Mouse (Mus musculus): ENCODE data around the gene Ric1.

The Ric1 gene

DNA sequence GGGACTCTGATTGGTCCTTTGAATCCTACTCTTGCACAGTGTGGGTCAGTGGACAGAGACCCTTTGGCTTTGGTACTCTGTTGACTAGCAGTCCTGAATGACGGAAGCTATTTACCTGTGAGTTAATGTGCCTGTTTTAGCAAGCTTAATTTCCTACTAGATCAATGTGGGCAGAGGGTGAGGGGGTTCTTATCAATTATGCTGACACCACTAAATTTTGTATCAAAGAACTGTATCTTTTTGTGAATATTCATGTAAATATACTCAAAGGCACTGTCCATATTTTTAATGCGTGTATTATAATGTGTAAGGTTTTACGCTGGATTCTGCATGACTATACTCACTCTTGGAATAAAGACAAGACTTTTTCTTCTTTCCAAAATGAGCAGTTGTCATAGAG, 82.6 kb downstream of the Ric1 start:
- no peak for DNase-seq (ENCODE audit: low spot score in 2 of 2)

DNA sequence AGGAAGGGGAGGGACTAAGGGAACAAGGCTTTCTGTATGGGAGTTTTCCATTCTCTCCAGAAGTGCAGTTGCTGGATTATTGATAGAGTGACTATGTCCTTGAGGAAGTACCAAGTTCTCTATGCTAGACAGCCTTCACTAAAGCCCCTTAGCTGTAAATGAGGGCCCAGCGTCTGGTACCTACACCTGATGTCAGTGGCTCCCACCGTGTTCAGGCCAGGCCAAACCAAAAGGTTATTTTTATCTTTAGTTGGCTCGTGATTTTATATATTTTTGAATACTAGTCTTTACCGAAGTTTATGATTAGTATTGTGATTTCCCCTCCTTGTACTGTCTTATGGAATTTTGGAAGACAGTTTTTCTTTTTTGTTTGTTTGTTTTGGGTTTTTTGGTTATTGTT, 85.4 kb downstream of the Ric1 start:
- DNase-seq (ENCODE audit: low spot score in 2 of 2): no peak

DNA sequence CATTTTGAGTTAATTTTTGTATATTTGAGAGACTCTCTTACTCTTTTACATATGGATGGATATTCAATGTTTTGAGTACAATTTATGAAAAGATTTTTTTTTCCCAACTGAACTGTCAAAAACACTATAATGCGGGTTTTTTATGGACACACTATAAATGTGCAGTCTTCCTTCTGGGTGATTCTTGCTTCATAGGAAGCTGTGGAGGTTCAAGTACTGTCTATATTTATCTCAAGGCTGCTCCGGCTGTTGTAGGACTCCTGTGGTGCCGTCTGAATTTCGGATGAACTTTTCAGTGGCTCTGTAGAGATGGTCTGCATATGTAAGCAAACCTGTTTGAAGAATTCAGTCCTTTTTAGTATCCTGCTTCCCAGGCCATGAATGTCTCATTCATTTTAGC, 86.1 kb downstream of the Ric1 start:
- DNase-seq (ENCODE audit: low spot score in 2 of 2): no peak

GRCm38 (mm10) chr19:29610907-29611306, 88.8 kb downstream of the Ric1 start:
- DNase-seq (ENCODE audit: low spot score in 2 of 2): no peak

- DNase-seq (ENCODE audit: low spot score in 2 of 2): no peak
Observed at GRCm38 (mm10) chr19:29612102-29612501, 90.0 kb downstream of the Ric1 start.

DNA sequence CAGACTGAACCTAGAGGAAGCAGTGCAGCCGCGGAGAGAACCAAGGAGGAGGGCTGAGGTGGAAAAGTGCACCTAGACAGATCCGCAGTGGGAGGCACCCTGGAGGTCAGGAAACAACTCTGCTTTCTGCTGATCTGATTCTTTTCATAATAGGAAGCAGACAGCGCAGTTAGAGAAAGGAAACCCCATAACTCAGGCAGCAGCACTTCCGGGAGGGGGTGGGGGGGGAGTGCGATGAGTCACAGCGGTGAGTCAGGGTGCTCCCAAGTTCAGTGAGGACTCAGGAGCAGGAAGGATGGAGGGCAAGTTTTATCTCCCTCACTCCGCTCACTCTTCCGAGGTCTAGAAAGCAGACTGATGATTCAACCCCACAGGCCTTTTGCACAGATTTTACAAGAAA, 119.0 kb downstream of the Ric1 start:
- DNase-seq (ENCODE audit: low spot score in 2 of 2): peak; percentile 37

- DNase-seq (ENCODE audit: low spot score in 2 of 2): no peak
Observed at GRCm38 (mm10) chr19:29641510-29641909, 119.4 kb downstream of the Ric1 start.

DNA sequence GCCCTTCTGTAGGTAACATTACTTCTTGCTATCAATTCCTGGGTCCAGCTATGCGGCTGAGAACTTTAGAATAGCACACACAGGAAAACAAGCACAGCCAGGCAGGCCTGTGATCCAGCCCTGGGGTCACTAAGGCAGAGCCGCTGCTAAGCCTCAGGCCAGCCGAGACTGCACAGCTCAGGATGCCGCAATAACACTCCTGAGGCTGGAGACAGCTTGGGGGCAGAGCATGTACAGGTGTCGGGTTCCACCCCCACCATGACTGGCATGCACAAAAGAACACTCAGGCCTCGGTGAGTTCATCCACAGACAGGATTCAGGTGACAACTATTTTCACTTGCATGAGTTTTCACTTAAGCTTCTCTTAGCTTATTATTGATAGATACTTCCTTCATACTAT, 120.1 kb downstream of the Ric1 start:
- DNase-seq (ENCODE audit: low spot score in 2 of 2): no peak

- DNase-seq (ENCODE audit: low spot score in 2 of 2): no peak
Observed at GRCm38 (mm10) chr19:29643194-29643922, 121.3 kb downstream of the Ric1 start.

- peak in 1 of 2 experiments; percentile 5 for DNase-seq (ENCODE audit: low spot score in 2 of 2)
Observed at GRCm38 (mm10) chr19:29644747-29645146, 122.7 kb downstream of the Ric1 start.

GRCm38 (mm10) chr19:29647651-29648549, 125.8 kb downstream of the Ric1 start, which contains the start of gene Ermp1:
Ermp1 (minus strand) TSS chr19:29648415.
- DNase-seq (ENCODE audit: low spot score in 2 of 2): peak; percentile 92 to 94

DNA sequence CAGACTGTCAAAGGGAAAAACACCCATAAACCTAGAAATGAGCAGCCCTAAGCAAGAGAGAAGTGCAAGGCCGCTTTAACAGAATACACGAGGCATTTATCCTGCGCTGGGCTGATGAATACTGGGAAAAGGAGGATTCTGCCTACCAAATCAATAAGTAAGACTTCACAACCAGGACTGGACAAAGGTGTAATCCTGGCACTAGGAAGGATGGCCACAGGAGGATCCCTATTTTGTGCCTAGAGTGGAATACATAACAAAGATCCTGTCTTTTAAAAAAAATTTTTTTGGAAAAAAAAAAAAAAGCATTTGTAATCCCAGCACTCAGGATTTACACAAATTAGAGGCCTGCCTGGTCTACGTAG, 126.5 kb downstream of the Ric1 start:
- DNase-seq (ENCODE audit: low spot score in 2 of 2): no peak

DNA sequence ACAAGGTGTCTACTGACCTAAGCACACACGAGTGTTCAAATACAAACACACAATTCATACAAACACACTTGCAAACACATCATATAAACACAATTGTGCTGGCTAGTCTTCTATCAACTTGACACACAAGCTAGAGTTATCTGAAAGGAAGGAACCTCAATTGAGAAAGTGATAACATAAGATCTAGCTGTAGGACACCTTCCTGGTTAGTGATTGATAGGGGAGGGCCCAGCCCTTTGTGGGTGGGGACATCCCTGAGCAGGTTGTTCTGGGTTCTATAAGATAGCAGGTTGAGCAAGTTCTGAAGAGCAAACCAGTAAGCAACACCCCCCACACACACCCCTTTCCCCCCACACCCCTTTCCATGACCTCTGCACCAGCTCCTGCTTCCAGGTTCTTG, 127.6 kb downstream of the Ric1 start:
- no peak for DNase-seq (ENCODE audit: low spot score in 2 of 2)

GRCm38 (mm10) chr19:29653768-29654265, 131.7 kb downstream of the Ric1 start:
- DNase-seq (ENCODE audit: low spot score in 2 of 2): no peak

GRCm38 (mm10) chr19:29655148-29655547, 133.1 kb downstream of the Ric1 start:
- no peak for DNase-seq (ENCODE audit: low spot score in 2 of 2)

- DNase-seq (ENCODE audit: low spot score in 2 of 2): no peak
Observed at GRCm38 (mm10) chr19:29656029-29656428, 133.9 kb downstream of the Ric1 start.
